In genomic region chr7:69738998-69739397, GRCm38 (mm10) we compare ENCODE assay signal across 28 mouse cellular contexts.
DNase-seq lines count a peak whose midpoint lies in the region; ATAC-seq and TF ChIP-seq lines count a peak whose summit lies in the region.
"Had no signal": no experiment of that assay in that cellular context is flagged by ENCODE, and none has a peak within 500 bp of the region (broad histone marks: within the 10 kb centered on the region; RNA-seq: fewer than 3 reads in every experiment).

No protein-coding gene starts in this region.

- H3K27me3 ChIP-seq in hindbrain, postnatal 0 days (ENCODE audit: insufficient read depth, low read length) = no peaks in the 10 kb centered on the region
- no peaks in the 10 kb centered on the region for H3K27me3 ChIP-seq in hindbrain, embryonic 13.5 days
- H3K27me3 ChIP-seq in midbrain, postnatal 0 days (ENCODE audit: insufficient read depth, low read length) = no peaks in the 10 kb centered on the region
- H3K27me3 ChIP-seq in midbrain, embryonic 10.5 days (ENCODE audit: low read depth, poor library complexity, severe bottlenecking) = no peaks in the 10 kb centered on the region
- H3K27me3 ChIP-seq: CH12.LX; embryonic facial prominence, embryonic 13.5 days; forebrain, embryonic 12.5 days; intestine, embryonic 15.5 days had no signal

- peak; percentile 31 to 54 for DNase-seq in cerebellum, postnatal 14 days
- DNase-seq in hindbrain, postnatal 0 days (ENCODE audit: low spot score) = peak; percentile 45
- DNase-seq in midbrain, postnatal 0 days (ENCODE audit: low spot score) = peak; percentile 59
- no peak for DNase-seq in midbrain, embryonic 10.5 days (ENCODE audit: low spot score)
- DNase-seq in lung, postnatal 10 days = no peak
- DNase-seq: adrenal gland, postnatal 10 days; adrenal gland, postnatal 36 days; B cell, adult 2 months; cerebellum, adult 11-12 months; cerebellum, adult 8-10 months; cerebellum, postnatal 25 days; embryo, embryonic 11 days; forebrain, postnatal 0 days; gastrocnemius, adult 2 months; gastrocnemius, postnatal 14 days; heart, adult 11 months had no signal

- H3K4me3 ChIP-seq in hindbrain, postnatal 0 days (ENCODE audit: low read length) = no peak overlapping the region
- H3K4me3 ChIP-seq in hindbrain, embryonic 13.5 days = no peak overlapping the region
- H3K4me3 ChIP-seq in midbrain, postnatal 0 days (ENCODE audit: low read depth, low read length) = no peak overlapping the region
- H3K4me3 ChIP-seq in midbrain, embryonic 10.5 days = no peak overlapping the region
- H3K4me3 ChIP-seq: embryonic facial prominence, embryonic 10.5 days; embryonic facial prominence, embryonic 13.5 days; erythroblast, embryonic 14.5 days; forebrain, embryonic 12.5 days; gastrocnemius, adult 2 months; intestine, embryonic 15.5 days had no signal

- no peaks in the 10 kb centered on the region for H3K4me1 ChIP-seq in hindbrain, postnatal 0 days (ENCODE audit: insufficient read depth, low read length)
- H3K4me1 ChIP-seq in hindbrain, embryonic 13.5 days (replicated peaks) = no peaks in the 10 kb centered on the region
- no peaks in the 10 kb centered on the region for H3K4me1 ChIP-seq in midbrain, postnatal 0 days (ENCODE audit: insufficient read depth, low read length)
- H3K4me1 ChIP-seq in midbrain, embryonic 10.5 days = no peaks in the 10 kb centered on the region
- H3K4me1 ChIP-seq: forebrain, embryonic 12.5 days; intestine, embryonic 15.5 days had no signal

- no peaks in the 10 kb centered on the region for H3K9me3 ChIP-seq in hindbrain, postnatal 0 days (ENCODE audit: low read length)
- no peaks in the 10 kb centered on the region for H3K9me3 ChIP-seq in hindbrain, embryonic 13.5 days
- no peaks in the 10 kb centered on the region for H3K9me3 ChIP-seq in midbrain, postnatal 0 days (ENCODE audit: low read length)
- H3K9me3 ChIP-seq in midbrain, embryonic 10.5 days (replicated peaks) = no peaks in the 10 kb centered on the region
- H3K9me3 ChIP-seq: embryonic facial prominence, embryonic 10.5 days; embryonic facial prominence, embryonic 13.5 days; forebrain, embryonic 12.5 days; intestine, embryonic 15.5 days had no signal

- no peak overlapping the region for H3K4me2 ChIP-seq in hindbrain, postnatal 0 days (ENCODE audit: low read depth, low read length)
- no peak overlapping the region for H3K4me2 ChIP-seq in hindbrain, embryonic 13.5 days
- no peak overlapping the region for H3K4me2 ChIP-seq in midbrain, postnatal 0 days (ENCODE audit: low read depth, low read length, poor library complexity, severe bottlenecking)
- H3K4me2 ChIP-seq: embryonic facial prominence, embryonic 13.5 days; forebrain, embryonic 12.5 days; heart, embryonic 11.5 days; hindbrain, embryonic 14.5 days; intestine, embryonic 15.5 days had no signal

- H3K36me3 ChIP-seq in hindbrain, postnatal 0 days (ENCODE audit: insufficient read depth, low read length) = no peaks in the 10 kb centered on the region
- no peaks in the 10 kb centered on the region for H3K36me3 ChIP-seq in hindbrain, embryonic 13.5 days
- no peaks in the 10 kb centered on the region for H3K36me3 ChIP-seq in midbrain, postnatal 0 days (ENCODE audit: insufficient read depth, low read length)
- H3K36me3 ChIP-seq in midbrain, embryonic 10.5 days = no peaks in the 10 kb centered on the region
- H3K36me3 ChIP-seq: embryonic facial prominence, embryonic 10.5 days; embryonic facial prominence, embryonic 13.5 days; forebrain, embryonic 12.5 days; G1E; intestine, embryonic 15.5 days had no signal

- no peak overlapping the region for H3K9ac ChIP-seq in hindbrain, postnatal 0 days (replicated peaks; ENCODE audit: low read length)
- no peak overlapping the region for H3K9ac ChIP-seq in hindbrain, embryonic 13.5 days
- no peak overlapping the region for H3K9ac ChIP-seq in midbrain, postnatal 0 days (replicated peaks; ENCODE audit: low read length, poor library complexity, severe bottlenecking)
- H3K9ac ChIP-seq: embryonic facial prominence, embryonic 13.5 days; forebrain, embryonic 12.5 days; forebrain, postnatal 0 days; hindbrain, embryonic 14.5 days; intestine, embryonic 15.5 days had no signal

- no peak overlapping the region for H3K27ac ChIP-seq in hindbrain, postnatal 0 days
- no peak overlapping the region for H3K27ac ChIP-seq in hindbrain, embryonic 13.5 days
- no peak overlapping the region for H3K27ac ChIP-seq in midbrain, postnatal 0 days (ENCODE audit: low read depth, low read length)
- no peak overlapping the region for H3K27ac ChIP-seq in midbrain, embryonic 10.5 days (replicated peaks)
- H3K27ac ChIP-seq: embryonic facial prominence, embryonic 10.5 days; embryonic facial prominence, embryonic 13.5 days; forebrain, embryonic 12.5 days; gastrocnemius, adult 2 months; hindbrain, embryonic 14.5 days; intestine, embryonic 15.5 days had no signal

- ATAC-seq in cerebellum, adult (ENCODE audit: insufficient number of reproducible peaks, low FRiP score, low TSS enrichment) = no peak
- ATAC-seq in hindbrain, postnatal 0 days = peak; percentile 29; the same call in 1 of the 2 replicates
- no peak for ATAC-seq in hindbrain, embryonic 13.5 days (ENCODE audit: low FRiP score)
- no peak for ATAC-seq in midbrain, postnatal 0 days (ENCODE audit: low FRiP score)
- ATAC-seq: forebrain, postnatal 0 days; intestine, embryonic 15.5 days; Patski had no signal

- WGBS in hindbrain, postnatal 0 days = 65% methylated on average over 7 of the region's 7 CpGs
- WGBS in hindbrain, embryonic 13.5 days = 84% methylated on average over 7 of the region's 7 CpGs
- 86% methylated on average over 7 of the region's 7 CpGs for WGBS in midbrain, postnatal 0 days
- WGBS in midbrain, embryonic 10.5 days = 86% methylated on average over 7 of the region's 7 CpGs

- TF ChIP-seq CTCF in hindbrain, postnatal 0 days (IDR thresholded peaks at IDR 0.05; ENCODE audit: low read depth) = 0 out of 2 replicates have a peak, but pooled peaks have one; percentile 5
- no peak for TF ChIP-seq CTCF in midbrain, postnatal 0 days (IDR thresholded peaks at IDR 0.05)

Comparison
In these comparisons a context has a peak if more than half of its experiments do, and no peak if none do; other contexts are left out.
1. DNase-seq: peak in cerebellum, postnatal 14 days (2 of 2), hindbrain, postnatal 0 days (single experiment) and midbrain, postnatal 0 days (single experiment); none in midbrain, embryonic 10.5 days (single experiment) and lung, postnatal 10 days (single experiment).